Comparison of ENCODE assay signal across 8 mouse cellular contexts in genomic region chr17:23745301-23746251, GRCm38 (mm10). TPM values are rescaled to one million over a fixed set of nuclear protein-coding genes. Genes with fewer than 3 reads are reported as not detected.
DNase-seq lines count a peak whose midpoint lies in the region; ATAC-seq and TF ChIP-seq lines count a peak whose summit lies in the region.

Gene Kremen2, minus strand, starts transcription at chr17:23745833.

- no peak for TF ChIP-seq CTCF in lung, adult 2 months (IDR thresholded peaks at IDR 0.05; ENCODE audit: insufficient read depth, low read length)

- no peaks in the 10 kb centered on the region for H3K36me3 ChIP-seq in lung, embryonic 16.5 days (ENCODE audit: control insufficient read depth, insufficient read depth, low read length)
- H3K36me3 ChIP-seq in forebrain, embryonic 11.5 days (ENCODE audit: control insufficient read depth, insufficient read depth, low read length), result no peaks in the 10 kb centered on the region
- H3K36me3 ChIP-seq in liver, embryonic 15.5 days (replicated peaks), result no peaks in the 10 kb centered on the region

- peaks cover 25% of the 10 kb centered on the region for H3K4me1 ChIP-seq in lung, embryonic 16.5 days (replicated peaks; ENCODE audit: control insufficient read depth, insufficient read depth, low read length)
- peaks cover 12% of the 10 kb centered on the region for H3K4me1 ChIP-seq in lung, adult 2 months (ENCODE audit: control insufficient read depth, insufficient read depth, low read length)
- H3K4me1 ChIP-seq in forebrain, embryonic 11.5 days (replicated peaks; ENCODE audit: control insufficient read depth, insufficient read depth, low read length), result peaks cover 18% of the 10 kb centered on the region
- H3K4me1 ChIP-seq in liver, embryonic 15.5 days (replicated peaks), result peaks cover 43% of the 10 kb centered on the region

- WGBS in lung, embryonic 16.5 days, result under 1% methylated on average over 41 of the region's 45 CpGs
- WGBS in lung, adult 2 months, result 3% methylated on average over 43 of the region's 45 CpGs
- under 1% methylated on average over 37 of the region's 45 CpGs for WGBS in forebrain, embryonic 11.5 days
- 2% methylated on average over 45 of the region's 45 CpGs for WGBS in liver, embryonic 15.5 days (ENCODE audit: insufficient replicate concordance)

- H3K9me3 ChIP-seq in lung, embryonic 16.5 days (ENCODE audit: control insufficient read depth, low read length), result no peaks in the 10 kb centered on the region
- H3K9me3 ChIP-seq in forebrain, embryonic 11.5 days (ENCODE audit: control insufficient read depth, low read length), result no peaks in the 10 kb centered on the region
- no peaks in the 10 kb centered on the region for H3K9me3 ChIP-seq in liver, embryonic 15.5 days (replicated peaks)

- H3K9ac ChIP-seq in lung, embryonic 16.5 days (ENCODE audit: low read length), result peak within 1 kb of the TSS; percentile 47
- peak within 1 kb of the TSS; percentile 50 for H3K9ac ChIP-seq in forebrain, embryonic 11.5 days (ENCODE audit: low read length)
- H3K9ac ChIP-seq in liver, embryonic 15.5 days, result no peak within 1 kb of the TSS

- H3K4me2 ChIP-seq in lung, embryonic 16.5 days (ENCODE audit: low read depth, low read length), result peak within 1 kb of the TSS; percentile 49
- H3K4me2 ChIP-seq in forebrain, embryonic 11.5 days (ENCODE audit: low read depth, low read length, severe bottlenecking), result peak within 1 kb of the TSS; percentile 61
- peak within 1 kb of the TSS; percentile 42 for H3K4me2 ChIP-seq in liver, embryonic 15.5 days

- no peak for TF ChIP-seq POLR2A in lung, adult 2 months (IDR thresholded peaks at IDR 0.05; ENCODE audit: borderline replicate concordance, extremely low read depth, low read depth, low read length)

- H3K4me3 ChIP-seq in lung, embryonic 16.5 days (ENCODE audit: low read length), result peak within 1 kb of the TSS; percentile 34
- no peak within 1 kb of the TSS for H3K4me3 ChIP-seq in lung, adult 2 months (replicated peaks; ENCODE audit: extremely low read depth, low read depth, low read length)
- peak within 1 kb of the TSS; percentile 25 for H3K4me3 ChIP-seq in forebrain, embryonic 11.5 days (ENCODE audit: low read depth, low read length)
- H3K4me3 ChIP-seq in liver, embryonic 15.5 days (replicated peaks), result peak within 1 kb of the TSS; percentile 17

- H3K27me3 ChIP-seq in lung, embryonic 16.5 days (ENCODE audit: control insufficient read depth, insufficient read depth, low read depth, low read length), result peaks cover 76% of the 10 kb centered on the region
- peaks cover 59% of the 10 kb centered on the region for H3K27me3 ChIP-seq in forebrain, embryonic 11.5 days (ENCODE audit: control insufficient read depth, insufficient read depth, low read length)
- peaks cover 84% of the 10 kb centered on the region for H3K27me3 ChIP-seq in liver, embryonic 15.5 days

- H3K27ac ChIP-seq in lung, embryonic 16.5 days (ENCODE audit: low read length), result no peak within 1 kb of the TSS
- no peak within 1 kb of the TSS for H3K27ac ChIP-seq in forebrain, embryonic 11.5 days (ENCODE audit: low read depth, low read length)
- no peak within 1 kb of the TSS for H3K27ac ChIP-seq in liver, embryonic 15.5 days (replicated peaks)

- no peak for DNase-seq in lung, adult 2 months
- no peak for DNase-seq in forebrain, embryonic 11.5 days (ENCODE audit: low spot score)
- peak; percentile 60 for DNase-seq in thymus, postnatal 14 days
- no peak for DNase-seq in right cerebral cortex, postnatal 14 days
- DNase-seq in ovary, adult 18-20 months (ENCODE audit: low spot score), result no peak
- no peak for DNase-seq in urinary bladder, adult 2 months (ENCODE audit: low spot score)

- ATAC-seq in lung, embryonic 16.5 days (ENCODE audit: low read depth), result no peak
- no peak for ATAC-seq in forebrain, embryonic 11.5 days (replicated peaks; ENCODE audit: low FRiP score)
- ATAC-seq in liver, embryonic 15.5 days (ENCODE audit: insufficient read depth), result no peak

RNA-seq across cellular contexts. Expression of gene Kremen2, which starts in this region (rescaled TPM):
- 0.25 and 0.83 TPM in 2 replicates for polyA plus RNA-seq in lung, embryonic 16.5 days (2015; fragmentation: Nextera tagmentation; extraction: Ambion mirVana)
- polyA plus RNA-seq in lung, adult 2 months (2012; rRNA removed), result 0.81 and 1.1 TPM in 2 replicates
- polyA plus RNA-seq in forebrain, embryonic 11.5 days (2014; fragmentation: Nextera tagmentation; extraction: Ambion mirVana), result 2.2 and 2.6 TPM in 2 replicates
- polyA plus RNA-seq in liver, embryonic 15.5 days (2015; fragmentation: Nextera tagmentation; extraction: Ambion mirVana), result not detected in 2 replicates
- polyA plus RNA-seq in urinary bladder, adult 2 months (2012; rRNA removed), result 0.04 and 0.11 TPM in 2 replicates
